Mouse (Mus musculus) midbrain, embryonic 14.5 days (tissue): ENCODE measurements around the gene Alox5ap. TPM values are rescaled to one million over a fixed set of nuclear protein-coding genes. Genes with fewer than 3 reads are reported as not detected.

Source experiments
- ATAC-seq: fragments of 200-750 bp; cut with Nextera tagmentation; 2 replicates; pipeline ENCODE4 v1.8.0; 2017; ENCODE audit warnings: moderate number of reproducible peaks, moderate library complexity; ENCODE audit not compliant: low FRiP score, low TSS enrichment
- DNase-seq: peaks from one replicate; pipeline ENCODE4 v3.0.0-alpha.2; 2015
- H3K27ac ChIP-seq: fragments of 300-500 bp; sonication (generic); replicated peaks from 2 replicates; pipeline ENCODE4 v1.5.1; 2014; ENCODE audit warnings: mild to moderate bottlenecking, low read depth, low read length, moderate library complexity
- H3K27me3 ChIP-seq: fragments of 300-500 bp; sonication (generic); 2 replicates; pipeline ENCODE4 v1.6.1; 2014; ENCODE audit warnings: low read length, control low read depth, mixed read lengths; ENCODE audit not compliant: control insufficient read depth, insufficient read depth
- H3K36me3 ChIP-seq: fragments of 300-500 bp; sonication (generic); 2 replicates; pipeline ENCODE4 v1.6.1; 2014; ENCODE audit warnings: low read length, control low read depth; ENCODE audit not compliant: control insufficient read depth, insufficient read depth
- H3K4me1 ChIP-seq: fragments of 300-500 bp; sonication (generic); 2 replicates; pipeline ENCODE4 v1.6.1; 2014; ENCODE audit warnings: mild to moderate bottlenecking, antibody characterized with exemption, low read length, control low read depth; ENCODE audit not compliant: control insufficient read depth, insufficient read depth
- H3K4me2 ChIP-seq: fragments of 300-500 bp; sonication (generic); 2 replicates; pipeline ENCODE4 v1.6.1; 2014; ENCODE audit warnings: mild to moderate bottlenecking, low read length, moderate library complexity
- H3K4me3 ChIP-seq: fragments of 300-500 bp; sonication (generic); replicated peaks from 2 replicates; pipeline ENCODE4 v1.5.1; 2014; ENCODE audit warnings: low read depth, low read length
- H3K9ac ChIP-seq: fragments of 300-500 bp; sonication (generic); replicated peaks from 2 replicates; pipeline ENCODE4 v1.6.1; 2014; ENCODE audit warnings: mild to moderate bottlenecking, low read length, moderate library complexity
- H3K9me3 ChIP-seq: fragments of 300-500 bp; sonication (generic); 2 replicates; pipeline ENCODE4 v1.6.1; 2016; ENCODE audit warnings: low read length, control low read depth, mixed read lengths; ENCODE audit not compliant: control insufficient read depth
- WGBS: fragments of 180-500 bp; shearing (Covaris S2); extraction: QIAGEN DNeasy Blood & Tissue Kit; methylation state at CpG from one replicate; pipeline ENCODE4 v1.1.7; 2014; 5-methylcytosine and 5-hydroxymethylcytosine counted together
- polyA plus RNA-seq: library from polyadenylated mRNA; unstranded; fragments of >200 nt; fragmentation: Nextera tagmentation; extraction: Ambion mirVana; gene quantifications from 2 replicates; pipeline ENCODE4 v1.2.1, GENCODE M21; 2014

The Alox5ap gene
- polyA plus RNA-seq, 1 experiment from 2014 or later: 12.2 TPM

GRCm38 (mm10) chr5:149316926-149317325 is 52.4 kb downstream of the Alox5ap start:
- no peaks in the 10 kb centered on the region for H3K27me3 ChIP-seq
- no peak overlapping the region for H3K9ac ChIP-seq
- H3K4me1 ChIP-seq: peaks cover 31% of the 10 kb centered on the region
- peak; percentile 77 for DNase-seq
- peak overlapping the region; percentile 42; the same call in 1 of the 2 replicates for H3K27ac ChIP-seq
- peaks cover 3% of the 10 kb centered on the region; the same call in 1 of the 2 replicates for H3K9me3 ChIP-seq
- 6% methylated on average over 4 of the region's 4 CpGs for WGBS
- peak; percentile 57; the same call in 1 of the 2 replicates for ATAC-seq
- no peak overlapping the region for H3K4me2 ChIP-seq
- no peaks in the 10 kb centered on the region for H3K36me3 ChIP-seq
- H3K4me3 ChIP-seq: no peak overlapping the region

- Histone ChIP-seq H3K4me3 (no peak overlapping the region), H3K36me3 (no peaks in the 10 kb centered on the region), H3K9ac (no peak overlapping the region), H3K27ac (peak overlapping the region; percentile 86), H3K4me2 (peak overlapping the region; percentile 50), H3K9me3 (peaks cover 3% of the 10 kb centered on the region; the same call in 1 of the 2 replicates), H3K4me1 (peaks cover 36% of the 10 kb centered on the region), H3K27me3 (no peaks in the 10 kb centered on the region)
- WGBS: 32% methylated on average over 9 of the region's 9 CpGs
- no peak for ATAC-seq
- DNase-seq: no peak
Observed at GRCm38 (mm10) chr5:149319874-149320323, 55.3 kb downstream of the Alox5ap start.

DNA sequence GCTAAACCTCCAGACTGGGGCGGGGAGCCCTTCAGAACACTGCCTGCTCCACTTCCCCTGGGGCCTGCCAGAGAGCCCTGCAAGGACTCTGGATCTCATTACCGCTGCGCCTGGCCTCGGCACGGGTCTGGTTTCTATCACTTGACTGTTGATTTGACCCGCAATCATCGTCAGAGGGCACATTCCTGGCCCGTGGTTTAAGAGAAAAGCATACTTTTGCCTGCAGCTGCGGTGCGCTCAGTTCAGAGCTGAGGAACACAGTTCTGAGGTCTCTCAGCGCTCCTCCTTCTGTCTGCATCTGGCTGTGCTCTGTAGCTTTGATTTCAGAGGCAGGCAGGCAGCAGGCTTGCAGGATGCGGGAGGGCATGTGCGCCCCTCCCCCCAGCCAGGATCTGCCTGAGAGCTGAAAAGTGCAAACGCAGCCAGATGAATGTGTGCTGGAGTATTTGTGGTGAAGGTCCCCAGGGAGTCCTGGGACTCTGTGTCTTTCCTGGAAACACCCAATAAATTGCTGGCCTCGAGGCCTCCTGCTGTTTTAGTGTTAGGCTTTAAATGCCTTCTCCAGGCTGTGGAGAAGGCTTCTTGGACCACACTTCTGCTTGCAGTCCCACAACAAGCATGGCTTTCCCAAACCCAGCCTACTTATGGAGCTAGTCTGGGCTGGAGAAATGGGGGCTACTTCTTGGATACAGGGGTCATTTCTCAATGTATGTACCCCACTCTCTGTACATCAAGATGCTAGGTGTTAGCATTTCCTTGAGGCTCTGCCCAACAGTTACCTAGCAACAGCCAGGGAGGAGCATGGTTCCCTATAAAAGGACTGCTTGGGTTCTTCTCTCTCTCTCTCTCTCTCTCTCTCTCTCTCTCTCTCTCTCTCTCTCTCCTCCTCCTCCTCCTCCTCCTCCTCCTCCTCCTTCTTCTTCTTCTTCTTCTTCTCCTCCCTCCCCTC is 56.2 kb downstream of the Alox5ap start:
- H3K4me3 ChIP-seq: no peak overlapping the region
- under 1% methylated on average over 15 of the region's 15 CpGs for WGBS
- DNase-seq (peak; percentile 90), ATAC-seq (peak; percentile 74)
- H3K9ac ChIP-seq: peak overlapping the region; percentile 7; the same call in 1 of the 2 replicates
- H3K36me3 ChIP-seq: no peaks in the 10 kb centered on the region
- no peaks in the 10 kb centered on the region for H3K9me3 ChIP-seq
- H3K4me2 ChIP-seq: peak overlapping the region; percentile 50
- peak overlapping the region; percentile 86 for H3K27ac ChIP-seq
- H3K27me3 ChIP-seq: no peaks in the 10 kb centered on the region
- peaks cover 36% of the 10 kb centered on the region for H3K4me1 ChIP-seq

- peak overlapping the region; percentile 64 for H3K27ac ChIP-seq
- no peak overlapping the region for H3K4me2 ChIP-seq
- ATAC-seq (no peak), DNase-seq (peak; percentile 27)
- H3K4me1 ChIP-seq: peaks cover 30% of the 10 kb centered on the region
- H3K4me3 ChIP-seq: no peak overlapping the region
- H3K9ac ChIP-seq: no peak overlapping the region
- 64% methylated on average over 15 of the region's 15 CpGs for WGBS
- no peaks in the 10 kb centered on the region for H3K9me3 ChIP-seq
- no peaks in the 10 kb centered on the region for H3K36me3 ChIP-seq
- H3K27me3 ChIP-seq: no peaks in the 10 kb centered on the region
Observed at GRCm38 (mm10) chr5:149321909-149322841, 57.6 kb downstream of the Alox5ap start.

GRCm38 (mm10) chr5:149322938-149323553 is 58.5 kb downstream of the Alox5ap start:
- H3K36me3 ChIP-seq: no peaks in the 10 kb centered on the region
- H3K27ac ChIP-seq: no peak overlapping the region
- no peak for ATAC-seq

GRCm38 (mm10) chr5:149324739-149325138 is 60.2 kb downstream of the Alox5ap start:
- H3K4me2 ChIP-seq: no peak overlapping the region
- H3K27ac ChIP-seq: no peak overlapping the region
- no peak for ATAC-seq
- no peak overlapping the region for H3K4me3 ChIP-seq
- no peak for DNase-seq
- no peaks in the 10 kb centered on the region for H3K36me3 ChIP-seq
- peaks cover 32% of the 10 kb centered on the region for H3K4me1 ChIP-seq
- H3K9me3 ChIP-seq: no peaks in the 10 kb centered on the region
- no peaks in the 10 kb centered on the region for H3K27me3 ChIP-seq
- 89% methylated on average over 13 of the region's 13 CpGs for whole genome bisulfite sequencing
- no peak overlapping the region for H3K9ac ChIP-seq

More at GRCm38 (mm10) chr5:149322938-149323553, 58.5 kb downstream of the Alox5ap start:
- H3K4me2 ChIP-seq: no peak overlapping the region
- no peak for DNase-seq
- no peak overlapping the region for H3K4me3 ChIP-seq
- H3K9ac ChIP-seq: no peak overlapping the region
- peaks cover 24% of the 10 kb centered on the region for H3K4me1 ChIP-seq
- H3K9me3 ChIP-seq: no peaks in the 10 kb centered on the region
- WGBS: 92% methylated on average over 9 of the region's 9 CpGs
- H3K27me3 ChIP-seq: no peaks in the 10 kb centered on the region

- Histone ChIP-seq H3K4me2 (no peak overlapping the region), H3K36me3 (no peaks in the 10 kb centered on the region), H3K4me3 (no peak overlapping the region), H3K27me3 (no peaks in the 10 kb centered on the region), H3K27ac (peak overlapping the region; percentile 57), H3K9ac (0 out of 2 replicates have a peak overlapping the region, but pooled peaks have one; percentile 9), H3K4me1 (0 out of 2 replicates have a peak, but pooled peaks cover 9% of the 10 kb centered on the region), H3K9me3 (no peaks in the 10 kb centered on the region)
- 40% methylated on average over 12 of the region's 12 CpGs for WGBS
- no peak for ATAC-seq
- DNase-seq: peak; percentile 64
Observed at GRCm38 (mm10) chr5:149329098-149329887, 64.7 kb downstream of the Alox5ap start.
